Mouse (Mus musculus): ENCODE data around the gene Notch3.

Notch3 gene

GRCm38 (mm10) chr17:32165266-32165802 is 1.3 kb downstream of the Notch3 start:
- DNase-seq = no peak

- no peak for DNase-seq
These were observed 1.9 kb downstream of the Notch3 start for GRCm38 (mm10) chr17:32164780-32165179.

DNA sequence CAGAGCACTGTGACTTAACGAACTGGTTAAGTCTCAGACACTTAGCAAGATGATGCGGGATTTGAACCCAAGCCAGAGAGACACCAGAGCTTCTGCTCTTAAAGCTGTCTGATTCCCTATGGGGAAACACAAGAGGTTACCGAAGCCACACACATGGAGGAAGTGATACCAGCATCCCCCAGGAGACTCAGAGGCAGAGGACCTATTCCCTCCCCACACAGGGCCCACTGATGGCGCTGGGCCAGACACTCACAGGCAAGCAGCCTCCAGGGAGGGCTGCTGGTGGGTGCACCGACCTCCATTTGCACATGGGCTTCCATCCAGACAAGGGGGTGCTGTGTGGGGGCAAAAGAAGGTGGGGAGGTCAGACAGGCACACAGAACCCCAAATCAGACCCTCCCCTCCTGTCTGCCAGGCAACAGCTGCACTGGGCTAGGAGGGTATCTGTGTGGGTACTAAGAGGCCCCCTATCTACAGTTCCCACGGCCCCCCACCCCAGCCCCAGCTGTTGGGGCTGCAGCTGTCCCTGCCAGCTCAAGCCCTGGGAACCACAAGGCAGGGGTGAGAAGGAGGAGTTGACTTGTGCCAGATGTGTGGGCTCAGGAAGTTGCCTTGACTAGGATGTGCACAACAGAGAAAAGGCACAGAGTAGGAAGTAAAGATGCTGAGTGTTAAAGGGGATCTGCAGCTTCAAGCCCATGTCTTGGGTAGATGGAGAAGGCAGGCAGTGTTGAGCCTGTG is 2.6 kb downstream of the Notch3 start:
- peak; percentile 32 for DNase-seq

DNA sequence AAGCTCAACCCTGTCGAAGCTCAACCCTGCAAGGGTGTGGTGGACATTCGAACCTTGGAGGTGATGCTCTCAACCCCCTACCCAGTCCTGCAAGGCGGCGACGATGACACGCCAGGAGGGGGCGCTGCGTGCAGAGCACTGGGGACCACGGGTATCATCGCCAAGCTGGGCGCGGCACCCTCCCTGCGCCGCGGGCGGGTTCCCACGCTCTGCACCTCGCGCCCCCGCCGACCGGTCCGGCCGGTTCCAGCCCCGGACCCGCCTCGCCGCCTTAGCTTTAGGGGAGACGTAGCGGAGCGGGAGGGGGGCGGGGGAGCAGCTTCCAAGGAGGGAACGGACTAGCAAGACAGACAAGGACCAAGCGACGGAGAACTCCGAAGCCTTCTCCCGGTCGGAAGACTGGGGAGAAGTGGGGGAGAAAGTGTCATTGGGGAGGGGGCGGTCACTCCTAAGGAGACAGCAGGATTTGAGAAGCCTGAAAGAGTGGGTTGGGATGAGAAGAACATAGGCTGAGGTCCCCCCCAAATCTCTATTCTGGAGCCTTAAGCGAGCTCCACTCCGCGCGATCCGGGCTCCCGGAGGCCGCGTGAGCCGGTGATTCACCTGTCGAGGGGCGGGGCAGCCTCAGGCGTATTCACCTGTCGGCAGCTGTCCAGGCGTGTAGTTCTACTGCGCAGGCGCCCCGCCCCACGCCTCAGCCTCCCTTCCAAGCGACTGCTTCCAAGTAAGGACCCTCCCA is 4.4 kb downstream of the Notch3 start:
- peak; percentile 73 for DNase-seq

DNA sequence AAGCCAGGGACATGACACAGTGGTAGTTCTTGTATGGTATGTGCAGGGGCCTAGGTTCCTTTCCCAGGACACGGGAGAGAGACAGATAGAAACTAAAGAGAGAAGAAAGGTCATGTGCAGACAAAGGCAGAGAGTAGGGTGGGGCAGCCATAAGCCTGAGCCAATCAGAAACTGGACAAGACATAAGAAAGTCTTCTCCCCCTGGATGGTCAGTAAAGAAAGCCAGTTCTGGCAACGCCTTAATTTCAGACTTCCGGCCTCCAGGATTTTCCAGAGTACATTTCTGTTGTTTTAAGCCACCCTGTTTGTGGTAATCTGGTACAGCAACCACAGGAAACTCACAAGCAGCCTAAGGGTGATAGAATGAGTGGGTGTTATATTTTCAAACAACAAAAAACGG is 5.8 kb downstream of the Notch3 start:
- DNase-seq = no peak

GRCm38 (mm10) chr17:32158841-32159240 is 7.8 kb downstream of the Notch3 start:
- no peak for DNase-seq

DNA sequence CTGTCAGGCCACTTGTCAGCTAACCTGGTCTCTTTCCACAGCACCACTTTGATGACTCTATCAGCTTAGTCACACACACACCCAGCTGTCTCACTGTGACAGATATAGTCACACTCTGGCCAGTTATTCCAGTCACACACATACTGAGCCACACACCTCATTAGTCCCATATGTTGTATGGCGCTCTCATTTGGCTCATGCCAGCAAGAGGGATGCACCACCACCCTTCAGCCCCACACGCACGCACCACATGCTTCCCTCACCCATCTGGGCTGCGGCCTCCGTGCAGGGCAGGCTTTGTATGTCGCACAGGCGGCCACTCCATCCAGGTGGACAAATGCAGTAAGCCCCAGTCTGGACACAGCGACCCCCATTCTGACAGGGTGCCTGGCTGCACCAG is 19.9 kb downstream of the Notch3 start:
- DNase-seq = no peak

- peak; percentile 78 for DNase-seq
These were observed 23.5 kb downstream of the Notch3 start for GRCm38 (mm10) chr17:32142907-32143854.

DNA sequence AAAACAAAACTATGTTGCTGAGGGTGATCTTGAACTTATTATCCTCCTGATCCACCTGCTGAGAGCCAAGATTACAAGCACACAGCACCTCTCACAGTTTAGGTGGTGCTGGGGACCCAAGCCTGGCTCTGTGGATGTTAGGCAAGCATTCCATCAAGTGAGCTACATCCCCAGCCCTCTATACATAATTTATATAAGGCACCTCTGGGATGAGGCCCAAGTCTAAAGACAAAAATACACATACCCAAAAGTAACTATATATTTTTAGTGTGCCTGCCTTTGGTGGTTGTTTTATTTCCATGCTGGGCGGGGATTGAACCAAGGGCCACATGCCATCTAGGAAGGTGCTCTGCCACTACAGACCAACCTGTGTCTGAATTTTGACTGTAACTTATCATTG is 24.4 kb downstream of the Notch3 start:
- DNase-seq = no peak

GRCm38 (mm10) chr17:32133375-32133774 is 33.3 kb downstream of the Notch3 start:
- DNase-seq = no peak

DNA sequence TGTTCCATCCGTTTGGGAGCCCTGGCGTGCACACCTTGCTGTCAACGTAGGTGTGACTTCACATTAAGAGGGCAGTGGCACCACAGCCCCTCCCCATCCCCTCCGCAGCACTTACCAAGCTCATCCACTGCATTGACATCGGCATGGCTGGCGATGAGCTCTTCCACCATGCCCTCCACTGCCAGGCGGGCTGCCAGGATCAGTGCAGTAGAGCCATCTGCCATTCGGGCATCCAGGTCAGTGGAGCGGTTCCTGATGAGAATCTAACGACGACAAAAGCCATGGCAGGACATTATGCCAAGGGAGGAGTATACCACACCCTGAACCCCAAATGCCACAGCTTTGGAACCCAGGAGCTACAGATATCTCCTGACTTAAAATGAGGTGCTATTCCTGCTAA is 34.6 kb downstream of the Notch3 start:
- no peak for DNase-seq

DNA sequence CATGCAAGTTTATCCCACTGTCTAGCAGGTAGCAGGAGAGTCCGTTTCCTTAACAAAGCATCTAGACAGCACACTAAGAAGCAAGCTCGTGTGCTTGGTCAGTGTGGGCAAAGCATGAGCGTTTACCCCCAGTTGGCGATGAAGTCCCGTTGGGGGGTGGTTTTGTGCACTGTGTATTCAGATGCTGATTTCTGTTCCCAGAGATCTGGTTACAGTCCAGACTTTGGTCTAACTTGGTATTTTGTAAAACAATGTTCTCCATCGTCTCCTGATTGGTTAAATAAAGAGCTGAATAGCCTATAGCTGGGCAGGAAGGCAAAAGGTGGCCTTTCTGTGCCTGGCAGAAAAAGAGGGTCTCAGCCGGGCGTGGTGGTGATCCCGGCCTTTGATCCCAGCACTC is 36.1 kb downstream of the Notch3 start:
- no peak for DNase-seq

GRCm38 (mm10) chr17:32127195-32127594 is 39.5 kb downstream of the Notch3 start:
- DNase-seq = no peak

- DNase-seq = no peak
These were observed 41.2 kb downstream of the Notch3 start for GRCm38 (mm10) chr17:32125407-32125806.

GRCm38 (mm10) chr17:32123545-32123944 is 43.1 kb downstream of the Notch3 start:
- no peak for DNase-seq

GRCm38 (mm10) chr17:32122587-32122970 is 44.1 kb downstream of the Notch3 start:
- DNase-seq = no peak

DNA sequence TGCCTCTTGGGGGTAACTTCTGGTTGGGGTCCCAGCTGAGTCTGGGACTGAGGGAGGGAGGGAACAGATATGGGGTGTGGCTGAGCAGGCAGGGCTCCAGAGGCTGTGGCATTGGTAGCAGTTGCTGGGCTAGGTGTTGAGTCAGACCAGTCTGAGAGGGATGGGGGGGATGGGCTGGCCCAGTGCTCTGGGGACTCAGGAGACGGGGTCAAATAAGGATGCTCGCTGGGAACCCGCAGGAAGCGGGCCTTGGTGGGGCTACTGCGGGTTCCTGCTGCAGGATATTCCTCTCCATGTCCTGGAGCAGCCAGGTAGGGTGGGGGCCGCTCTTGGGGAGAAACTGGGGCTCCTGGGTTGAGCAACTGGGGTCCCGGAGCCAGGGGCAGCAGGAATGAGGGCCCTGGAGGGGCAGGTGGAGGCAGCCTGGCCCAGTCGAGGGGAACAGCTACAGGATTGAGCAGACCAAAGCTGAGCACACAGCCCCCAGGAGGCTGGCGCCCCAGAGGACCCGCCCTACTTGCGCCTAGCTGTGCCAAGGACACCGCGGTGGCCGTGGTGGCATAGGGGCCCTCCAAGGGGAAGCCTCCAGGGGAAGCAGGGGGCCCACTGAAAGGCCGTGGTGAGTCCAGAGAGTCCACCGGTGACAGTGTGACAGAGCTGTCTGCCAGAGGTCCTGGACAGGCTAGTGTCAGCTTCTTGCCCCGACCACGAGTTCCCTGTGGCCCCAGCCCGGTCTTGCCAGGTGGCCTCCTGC is 44.6 kb downstream of the Notch3 start:
- DNase-seq = no peak

GRCm38 (mm10) chr17:32120771-32121532 is 45.7 kb downstream of the Notch3 start:
- no peak for DNase-seq

DNA sequence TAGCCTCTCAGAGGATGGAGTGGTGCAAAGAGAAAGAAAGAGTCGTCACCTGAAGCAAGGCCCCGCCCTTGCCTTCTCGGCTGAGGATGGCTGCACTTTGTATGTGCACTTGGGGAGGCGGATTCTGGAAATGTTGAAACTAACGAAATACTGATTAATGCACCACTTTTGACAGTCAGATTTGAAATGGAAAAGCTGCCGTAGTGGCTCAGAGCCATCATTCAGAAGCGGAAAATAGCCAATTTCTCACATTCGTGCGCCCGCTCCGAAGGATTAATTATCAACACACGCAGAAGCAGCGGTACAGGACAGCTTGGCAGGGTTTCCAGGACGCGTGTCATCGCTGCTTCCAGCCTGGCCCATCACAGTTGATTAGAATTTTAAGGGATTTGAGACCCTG is 47.5 kb downstream of the Notch3 start:
- no peak for DNase-seq

DNA sequence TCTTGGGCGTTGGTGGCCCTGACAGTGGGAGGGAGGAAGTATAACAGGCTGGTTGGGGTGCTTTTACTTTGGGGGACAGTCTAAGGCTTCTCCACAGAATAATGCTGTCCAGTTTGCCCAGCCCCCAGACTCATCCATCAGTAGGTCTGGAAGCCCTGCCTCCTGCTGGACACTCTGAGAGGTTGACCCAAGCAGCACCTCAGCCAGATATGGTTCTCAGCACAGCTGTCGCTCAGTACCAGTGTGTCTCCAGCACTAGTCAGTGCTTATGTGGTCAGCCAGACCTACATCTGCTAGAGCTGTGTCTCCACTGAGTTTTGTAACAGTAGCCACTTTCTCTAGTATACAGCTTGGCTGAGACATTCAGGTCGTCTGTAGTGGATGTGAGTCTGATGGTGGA is 48.2 kb downstream of the Notch3 start:
- DNase-seq = no peak

- DNase-seq = peak; percentile 64
These were observed 48.7 kb downstream of the Notch3 start for GRCm38 (mm10) chr17:32117872-32118421.

Data from right cerebral cortex, postnatal 14 days (tissue).